Mouse (Mus musculus): ENCODE data around the gene Zbtb16. TPM values are rescaled to one million over a fixed set of nuclear protein-coding genes. Genes with fewer than 3 reads are reported as not detected.

Gene Zbtb16
- total RNA-seq, 2 experiments from 2014 or later = 122 to 213 TPM

- DNase-seq = peak; percentile 68 to 69
Measured at GRCm38 (mm10) chr9:48728731-48729123, 107.3 kb downstream of the Zbtb16 start.

GRCm38 (mm10) chr9:48728083-48728730 is 107.8 kb downstream of the Zbtb16 start:
- DNase-seq = peak; percentile 51 to 60

GRCm38 (mm10) chr9:48726341-48726740 is 109.7 kb downstream of the Zbtb16 start:
- DNase-seq = peak in 1 of 2 experiments; percentile 38

GRCm38 (mm10) chr9:48725918-48726317 is 110.1 kb downstream of the Zbtb16 start:
- DNase-seq = peak in 1 of 2 experiments; percentile 49

GRCm38 (mm10) chr9:48725161-48725560 is 110.9 kb downstream of the Zbtb16 start:
- peak in 1 of 2 experiments; percentile 45 for DNase-seq

- peak in 1 of 2 experiments; percentile 66 for DNase-seq
Measured at GRCm38 (mm10) chr9:48724733-48725132, 111.3 kb downstream of the Zbtb16 start.

GRCm38 (mm10) chr9:48723511-48724304 is 112.3 kb downstream of the Zbtb16 start:
- DNase-seq = peak; percentile 94 to 98

GRCm38 (mm10) chr9:48723025-48723424 is 113.0 kb downstream of the Zbtb16 start:
- DNase-seq = peak in 1 of 2 experiments; percentile 74

- DNase-seq = peak in 1 of 2 experiments; percentile 62
Measured at GRCm38 (mm10) chr9:48722261-48722920, 113.6 kb downstream of the Zbtb16 start.

GRCm38 (mm10) chr9:48721655-48722054 is 114.4 kb downstream of the Zbtb16 start:
- DNase-seq = peak in 1 of 2 experiments; percentile 48

GRCm38 (mm10) chr9:48721172-48721571 is 114.8 kb downstream of the Zbtb16 start:
- DNase-seq = peak in 1 of 2 experiments; percentile 39

GRCm38 (mm10) chr9:48720251-48720963 is 115.6 kb downstream of the Zbtb16 start:
- peak in 1 of 2 experiments; percentile 36 for DNase-seq

GRCm38 (mm10) chr9:48719619-48720018 is 116.4 kb downstream of the Zbtb16 start:
- DNase-seq = no peak

- DNase-seq = no peak
Measured at GRCm38 (mm10) chr9:48716549-48716948, 119.5 kb downstream of the Zbtb16 start.

- DNase-seq = no peak
Measured at GRCm38 (mm10) chr9:48715042-48715441, 121.0 kb downstream of the Zbtb16 start.

GRCm38 (mm10) chr9:48713779-48714178 is 122.2 kb downstream of the Zbtb16 start:
- no peak for DNase-seq

GRCm38 (mm10) chr9:48712985-48713765 is 122.8 kb downstream of the Zbtb16 start:
- no peak for DNase-seq

GRCm38 (mm10) chr9:48711826-48712225 is 124.2 kb downstream of the Zbtb16 start:
- DNase-seq = no peak

- peak in 1 of 2 experiments; percentile 57 for DNase-seq
Measured at GRCm38 (mm10) chr9:48711296-48711781, 124.7 kb downstream of the Zbtb16 start.

GRCm38 (mm10) chr9:48710355-48711295 is 125.4 kb downstream of the Zbtb16 start:
- DNase-seq = peak; percentile 61 to 70

Measured in heart, adult 18-20 months (tissue).